Mouse (Mus musculus) testis, adult 2 months (tissue): ENCODE measurements around the gene Fam228b. TPM values are rescaled to one million over a fixed set of nuclear protein-coding genes. Genes with fewer than 3 reads are reported as not detected.
"Not testable (repeated sequence)": the region's sequence is repeated elsewhere in the genome, so short reads cannot be mapped to it uniquely, and the experiment has no call there.

Experiments used
- H3K27ac ChIP-seq: fragments of 200-500 bp; 2 replicates; pipeline ENCODE4 v1.5.1; 2012; ENCODE audit warnings: low read depth, low read length; ENCODE audit not compliant: control insufficient read depth, insufficient read depth
- H3K27me3 ChIP-seq: fragments of 200-500 bp; 2 replicates; pipeline ENCODE4 v1.6.1; 2012; ENCODE audit warnings: mild to moderate bottlenecking, low read length, moderate library complexity; ENCODE audit not compliant: control insufficient read depth, insufficient read depth
- H3K36me3 ChIP-seq: fragments of 200-500 bp; 2 replicates; pipeline ENCODE4 v1.6.1; 2012; ENCODE audit warnings: mild to moderate bottlenecking, low read length; ENCODE audit not compliant: control insufficient read depth, insufficient read depth
- H3K4me1 ChIP-seq: fragments of 200-500 bp; 2 replicates; pipeline ENCODE4 v1.6.1; 2012; ENCODE audit warnings: low read length; ENCODE audit not compliant: control insufficient read depth, insufficient read depth
- H3K4me3 ChIP-seq: fragments of 200-500 bp; 2 replicates; pipeline ENCODE4 v1.5.1; 2012; ENCODE audit warnings: low read depth, mild to moderate bottlenecking, low read length, moderate library complexity, mixed read lengths; ENCODE audit not compliant: control insufficient read depth
- CTCF ChIP-seq: fragments of 200-500 bp; IDR thresholded peaks from 2 replicates; pipeline ENCODE4 v1.5.1; 2012; ENCODE audit warnings: low read depth, mild to moderate bottlenecking, inconsistent platforms, low read length, moderate library complexity; ENCODE audit not compliant: control insufficient read depth, insufficient read depth, insufficient replicate concordance
- POLR2A ChIP-seq: fragments of 200-500 bp; IDR thresholded peaks from 2 replicates; pipeline ENCODE4 v1.6.1; 2012; ENCODE audit warnings: low read depth, mild to moderate bottlenecking, inconsistent platforms, low read length, moderate library complexity; ENCODE audit not compliant: control insufficient read depth
- polyA plus RNA-seq: library from polyadenylated mRNA; depleted of rRNA; stranded (reverse); fragments of >200 nt; gene quantifications from 2 replicates; pipeline ENCODE4 v1.2.3, GENCODE M21; 2012; rRNA removed

Gene Fam228b
- polyA plus RNA-seq, 1 experiment = 13.5 TPM

- no peak overlapping the region for H3K4me3 ChIP-seq
- H3K4me1 ChIP-seq = no peaks in the 10 kb centered on the region
- no peak overlapping the region for H3K27ac ChIP-seq
- TF ChIP-seq CTCF = no peak
- H3K27me3 ChIP-seq = no peaks in the 10 kb centered on the region
- peaks cover 2% of the 10 kb centered on the region; the same call in 1 of the 2 replicates for H3K36me3 ChIP-seq
Observed at GRCm38 (mm10) chr12:4706901-4707300, 62.2 kb downstream of the Fam228b start.

- Histone ChIP-seq H3K4me1 (no peaks in the 10 kb centered on the region), H3K36me3 (no peaks in the 10 kb centered on the region), H3K27me3 (no peaks in the 10 kb centered on the region), H3K4me3 (no peak overlapping the region), H3K27ac (no peak overlapping the region)
- TF ChIP-seq POLR2A = no peak
- no peak for TF ChIP-seq CTCF
Observed at GRCm38 (mm10) chr12:4706175-4706574, 62.9 kb downstream of the Fam228b start.

DNA sequence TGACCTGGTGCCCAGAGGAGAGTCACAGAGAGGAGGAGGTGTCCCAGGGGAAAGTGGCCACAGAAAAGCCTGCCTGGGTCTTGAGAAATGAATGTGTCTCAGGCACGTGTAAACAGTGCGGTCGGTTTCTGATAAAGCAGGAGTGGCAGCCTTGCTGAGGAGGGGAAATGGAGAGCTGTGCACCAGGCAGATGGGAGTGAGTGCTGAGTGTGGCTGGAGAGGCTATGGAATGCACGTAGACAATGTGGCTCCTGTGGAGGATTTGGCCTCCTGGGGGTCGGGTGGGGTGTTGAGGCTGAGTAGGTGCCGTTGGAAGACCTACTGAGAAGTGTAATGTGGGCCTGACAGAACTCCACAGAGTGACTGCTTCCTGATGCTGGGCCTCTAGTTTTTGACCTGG, 63.4 kb downstream of the Fam228b start:
- H3K27ac ChIP-seq, H3K27me3 ChIP-seq, H3K36me3 ChIP-seq, H3K4me3 ChIP-seq, H3K4me1 ChIP-seq: not testable (repeated sequence)

DNA sequence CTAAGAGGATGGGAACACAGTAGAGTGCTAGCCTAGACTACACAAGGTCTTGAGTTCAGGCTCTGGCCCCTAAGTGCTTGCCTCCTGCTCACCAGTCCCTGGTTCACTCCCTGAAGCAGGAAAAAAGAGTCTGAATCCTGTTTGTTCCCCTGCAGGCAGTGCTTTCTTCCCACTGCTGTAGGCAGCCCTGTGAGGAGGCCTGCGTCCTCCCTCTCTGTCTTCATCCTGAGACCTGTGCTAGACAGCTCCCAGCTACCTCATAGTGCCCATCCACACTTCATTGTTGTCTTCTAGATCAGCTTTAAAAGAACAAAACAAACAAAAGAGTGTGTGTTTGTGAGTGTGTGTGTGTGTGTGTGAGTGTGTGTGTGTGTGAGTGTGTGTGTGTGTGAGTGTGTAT, 74.5 kb downstream of the Fam228b start:
- Histone ChIP-seq H3K36me3 (no peaks in the 10 kb centered on the region), H3K4me1 (no peaks in the 10 kb centered on the region), H3K27ac (no peak overlapping the region), H3K4me3 (no peak overlapping the region), H3K27me3 (no peaks in the 10 kb centered on the region)
- TF ChIP-seq POLR2A (no peak), CTCF (no peak)

DNA sequence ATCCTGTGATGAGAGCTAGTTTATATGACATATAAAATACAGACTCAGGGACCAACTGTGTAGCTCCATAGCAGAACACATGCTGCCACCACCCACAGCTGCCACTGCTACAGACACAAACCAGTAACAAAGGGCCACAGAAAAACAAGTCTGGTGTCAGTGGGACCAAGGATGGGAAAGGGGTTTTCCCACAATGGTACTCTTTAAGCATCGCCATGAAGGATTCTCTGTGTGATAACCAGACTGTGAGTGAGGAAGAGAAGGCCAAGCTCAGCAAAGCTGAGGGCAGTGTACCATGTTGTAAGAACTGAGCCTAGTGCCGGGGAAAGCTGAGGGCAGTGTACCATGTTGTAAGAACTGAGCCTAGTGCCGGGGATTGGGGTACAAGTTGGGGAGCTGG, 77.9 kb downstream of the Fam228b start:
- no peaks in the 10 kb centered on the region for H3K4me1 ChIP-seq
- H3K36me3 ChIP-seq = no peaks in the 10 kb centered on the region

More for the DNA sequence above, 77.9 kb downstream of the Fam228b start:
- Histone ChIP-seq H3K4me3 (no peak overlapping the region), H3K27me3 (no peaks in the 10 kb centered on the region), H3K27ac (no peak overlapping the region)
- TF ChIP-seq CTCF = no peak
- no peak for TF ChIP-seq POLR2A

Other genes starting within 250 kb of the Fam228b start
- gene Itsn2, start 176.6 kb downstream of the Fam228b start, polyA plus RNA-seq = 83.6 and 90.0 TPM in 2 replicates
- not detected in 2 replicates for gene Gm3625, start 176.3 kb downstream of the Fam228b start, polyA plus RNA-seq
- gene Fam228a, start 30.8 kb downstream of the Fam228b start, polyA plus RNA-seq = 14.6 TPM in 2 replicates
- gene Pfn4, start 245 bp downstream of the Fam228b start, polyA plus RNA-seq = 165 and 173 TPM in 2 replicates
- gene Sf3b6, start 48.3 kb upstream of the Fam228b start, polyA plus RNA-seq = 24.8 and 27.7 TPM in 2 replicates
- 0.47 and 0.68 TPM in 2 replicates for gene Fkbp1b, start 72.3 kb upstream of the Fam228b start, polyA plus RNA-seq
- gene Wdcp, start 74.0 kb upstream of the Fam228b start, polyA plus RNA-seq = 3.8 and 4.5 TPM in 2 replicates
- gene Mfsd2b, start 105.1 kb upstream of the Fam228b start, polyA plus RNA-seq = 4.4 and 5.0 TPM in 2 replicates
- gene Ubxn2a, start 138.4 kb upstream of the Fam228b start, polyA plus RNA-seq = 1.4 TPM in 2 replicates
- gene Atad2b, start 148.1 kb upstream of the Fam228b start, polyA plus RNA-seq = 3.7 and 4.0 TPM in 2 replicates